Comparison of ENCODE assay signal across 8 mouse cellular contexts in genomic region chr16:49792446-49792878, GRCm38 (mm10). TPM values are rescaled to one million over a fixed set of nuclear protein-coding genes. Genes with fewer than 3 reads are reported as not detected.
DNase-seq lines count a peak whose midpoint lies in the region; ATAC-seq and TF ChIP-seq lines count a peak whose summit lies in the region.
"Had no signal": no experiment of that assay in that cellular context is flagged by ENCODE, and none has a peak within 500 bp of the region (broad histone marks: within the 10 kb centered on the region; RNA-seq: fewer than 3 reads in every experiment).

No protein-coding gene starts in this region.

- H3K9me3 ChIP-seq in stomach, embryonic 14.5 days (ENCODE audit: control insufficient read depth, low read depth, low read length), result no peaks in the 10 kb centered on the region
- H3K9me3 ChIP-seq in stomach, postnatal 0 days (ENCODE audit: control insufficient read depth, low read length), result no peaks in the 10 kb centered on the region
- H3K9me3 ChIP-seq in heart, embryonic 11.5 days (replicated peaks; ENCODE audit: control insufficient read depth, low read length), result no peaks in the 10 kb centered on the region
- no peaks in the 10 kb centered on the region for H3K9me3 ChIP-seq in liver, embryonic 12.5 days (replicated peaks)
- H3K9me3 ChIP-seq in stomach, embryonic 16.5 days (replicated peaks; ENCODE audit: control insufficient read depth, low read length), result no peaks in the 10 kb centered on the region
- H3K9me3 ChIP-seq in midbrain, embryonic 11.5 days (ENCODE audit: control insufficient read depth, low read length), result no peaks in the 10 kb centered on the region

- no peak overlapping the region for H3K4me2 ChIP-seq in stomach, embryonic 14.5 days (replicated peaks; ENCODE audit: low read depth, low read length)
- H3K4me2 ChIP-seq in stomach, postnatal 0 days (replicated peaks; ENCODE audit: low read depth), result no peak overlapping the region
- H3K4me2 ChIP-seq in heart, embryonic 11.5 days, result peak overlapping the region; percentile 47
- H3K4me2 ChIP-seq in liver, embryonic 12.5 days, result no peak overlapping the region
- no peak overlapping the region for H3K4me2 ChIP-seq in stomach, embryonic 16.5 days (ENCODE audit: low read depth, low read length)
- H3K4me2 ChIP-seq in midbrain, embryonic 11.5 days, result no peak overlapping the region

- 0 out of 2 replicates have a peak, but pooled peaks have one; percentile 33 for ATAC-seq in stomach, embryonic 14.5 days (ENCODE audit: insufficient number of reproducible peaks, insufficient read depth, low FRiP score, low read depth)
- ATAC-seq in stomach, postnatal 0 days (ENCODE audit: low FRiP score, low TSS enrichment), result no peak
- ATAC-seq in heart, embryonic 11.5 days (replicated peaks; ENCODE audit: insufficient number of reproducible peaks, low FRiP score, low TSS enrichment), result peak; percentile 31; the same call in 1 of the 2 replicates
- ATAC-seq in liver, embryonic 12.5 days, result peak; percentile 56
- peak; percentile 60 for ATAC-seq in stomach, embryonic 16.5 days (ENCODE audit: insufficient read depth, low FRiP score)
- no peak for ATAC-seq in midbrain, embryonic 11.5 days (ENCODE audit: low FRiP score)

- H3K9ac ChIP-seq in stomach, embryonic 14.5 days (replicated peaks; ENCODE audit: low read depth, low read length), result no peak overlapping the region
- no peak overlapping the region for H3K9ac ChIP-seq in stomach, postnatal 0 days (ENCODE audit: low read length)
- no peak overlapping the region for H3K9ac ChIP-seq in heart, embryonic 11.5 days (ENCODE audit: low read depth, low read length)
- peak overlapping the region; percentile 18 for H3K9ac ChIP-seq in liver, embryonic 12.5 days
- H3K9ac ChIP-seq in stomach, embryonic 16.5 days (ENCODE audit: low read length), result no peak overlapping the region
- H3K9ac ChIP-seq in midbrain, embryonic 11.5 days (ENCODE audit: low read length), result no peak overlapping the region

- no peak for DNase-seq in stomach, postnatal 0 days (ENCODE audit: low spot score)
- no peak for DNase-seq in urinary bladder, adult 18-20 months (ENCODE audit: low spot score in 2 of 2)
- no peak for DNase-seq in midbrain, embryonic 11.5 days (ENCODE audit: low spot score, missing footprints)

- H3K36me3 ChIP-seq in stomach, embryonic 14.5 days (ENCODE audit: control insufficient read depth, insufficient read depth, low read length), result no peaks in the 10 kb centered on the region
- H3K36me3 ChIP-seq in stomach, postnatal 0 days (ENCODE audit: control insufficient read depth, insufficient read depth, low read length), result no peaks in the 10 kb centered on the region
- no peaks in the 10 kb centered on the region for H3K36me3 ChIP-seq in heart, embryonic 11.5 days (ENCODE audit: control insufficient read depth, insufficient read depth, low read length)
- H3K36me3 ChIP-seq in liver, embryonic 12.5 days, result no peaks in the 10 kb centered on the region
- no peaks in the 10 kb centered on the region for H3K36me3 ChIP-seq in stomach, embryonic 16.5 days (ENCODE audit: control insufficient read depth, insufficient read depth, low read length)
- H3K36me3 ChIP-seq in midbrain, embryonic 11.5 days (ENCODE audit: control insufficient read depth, insufficient read depth, low read length), result no peaks in the 10 kb centered on the region

- TF ChIP-seq EP300 in stomach, postnatal 0 days (optimal IDR thresholded peaks at IDR 0.05), result no peak

- no peaks in the 10 kb centered on the region for H3K27me3 ChIP-seq in stomach, embryonic 14.5 days (ENCODE audit: control insufficient read depth, insufficient read depth, low read length)
- H3K27me3 ChIP-seq in stomach, postnatal 0 days (ENCODE audit: control insufficient read depth, insufficient read depth, low read length), result no peaks in the 10 kb centered on the region
- no peaks in the 10 kb centered on the region for H3K27me3 ChIP-seq in heart, embryonic 11.5 days (ENCODE audit: control insufficient read depth, insufficient read depth, low read length)
- no peaks in the 10 kb centered on the region for H3K27me3 ChIP-seq in liver, embryonic 12.5 days (replicated peaks)
- no peaks in the 10 kb centered on the region for H3K27me3 ChIP-seq in stomach, embryonic 16.5 days (ENCODE audit: control insufficient read depth, insufficient read depth, low read length)
- H3K27me3 ChIP-seq in midbrain, embryonic 11.5 days (ENCODE audit: control insufficient read depth, insufficient read depth, low read length), result no peaks in the 10 kb centered on the region

- H3K27ac ChIP-seq in stomach, embryonic 14.5 days (ENCODE audit: low read length), result no peak overlapping the region
- H3K27ac ChIP-seq in stomach, postnatal 0 days (replicated peaks), result no peak overlapping the region
- H3K27ac ChIP-seq in heart, embryonic 11.5 days (ENCODE audit: low read depth, low read length), result peak overlapping the region; percentile 62
- peak overlapping the region; percentile 78 for H3K27ac ChIP-seq in liver, embryonic 12.5 days
- H3K27ac ChIP-seq in stomach, embryonic 16.5 days (ENCODE audit: low read length), result no peak overlapping the region
- no peak overlapping the region for H3K27ac ChIP-seq in midbrain, embryonic 11.5 days (ENCODE audit: low read depth, low read length)

- no peak for TF ChIP-seq CTCF in stomach, postnatal 0 days (IDR thresholded peaks at IDR 0.05; ENCODE audit: low read depth)

- 58% methylated on average over 9 of the region's 9 CpGs for WGBS in stomach, embryonic 14.5 days
- WGBS in stomach, postnatal 0 days, result 43% methylated on average over 9 of the region's 9 CpGs
- 29% methylated on average over 9 of the region's 9 CpGs for WGBS in heart, embryonic 11.5 days (ENCODE audit: insufficient replicate concordance)
- WGBS in liver, embryonic 12.5 days (ENCODE audit: insufficient replicate concordance), result 54% methylated on average over 9 of the region's 9 CpGs
- 51% methylated on average over 9 of the region's 9 CpGs for WGBS in stomach, embryonic 16.5 days
- 87% methylated on average over 9 of the region's 9 CpGs for WGBS in midbrain, embryonic 11.5 days

- no peak overlapping the region for H3K4me3 ChIP-seq in stomach, embryonic 14.5 days (ENCODE audit: low read depth, low read length)
- no peak overlapping the region for H3K4me3 ChIP-seq in stomach, postnatal 0 days (ENCODE audit: low read depth, low read length)
- H3K4me3 ChIP-seq in heart, embryonic 11.5 days (ENCODE audit: low read depth, low read length), result no peak overlapping the region
- H3K4me3 ChIP-seq in liver, embryonic 12.5 days, result no peak overlapping the region
- H3K4me3 ChIP-seq in stomach, embryonic 16.5 days (replicated peaks; ENCODE audit: low read length), result no peak overlapping the region
- no peak overlapping the region for H3K4me3 ChIP-seq in midbrain, embryonic 11.5 days (ENCODE audit: low read depth, low read length)
- H3K4me3 ChIP-seq: erythroblast, embryonic 14.5 days had no signal

- H3K4me1 ChIP-seq in stomach, embryonic 14.5 days (ENCODE audit: control insufficient read depth, insufficient read depth, low read length), result no peaks in the 10 kb centered on the region
- no peaks in the 10 kb centered on the region for H3K4me1 ChIP-seq in stomach, postnatal 0 days (replicated peaks; ENCODE audit: control insufficient read depth, insufficient read depth)
- H3K4me1 ChIP-seq in heart, embryonic 11.5 days (ENCODE audit: control insufficient read depth, insufficient read depth, low read length), result no peaks in the 10 kb centered on the region; the same call in 1 of the 2 replicates
- peaks cover 64% of the 10 kb centered on the region for H3K4me1 ChIP-seq in liver, embryonic 12.5 days
- no peaks in the 10 kb centered on the region for H3K4me1 ChIP-seq in stomach, embryonic 16.5 days (ENCODE audit: control insufficient read depth, insufficient read depth, low read length)
- H3K4me1 ChIP-seq in midbrain, embryonic 11.5 days (ENCODE audit: control insufficient read depth, insufficient read depth, low read length), result no peaks in the 10 kb centered on the region

RNA-seq across cellular contexts. Expression of gene Cd47, which starts 7.9 kb away (rescaled TPM):
- polyA plus RNA-seq in stomach, embryonic 14.5 days (2014; fragmentation: Nextera tagmentation; extraction: Ambion mirVana), result 66.8 and 79.1 TPM in 2 replicates
- 95.2 and 100 TPM in 2 replicates for polyA plus RNA-seq in stomach, postnatal 0 days (2015; fragmentation: Nextera tagmentation; extraction: Ambion mirVana)
- polyA plus RNA-seq in heart, embryonic 11.5 days (2014; fragmentation: Nextera tagmentation; extraction: Ambion mirVana), result 55.3 and 58.5 TPM in 2 replicates
- polyA plus RNA-seq in liver, embryonic 12.5 days (2016; fragmentation: Nextera tagmentation; extraction: Ambion mirVana), result 308 and 327 TPM in 2 replicates
- polyA plus RNA-seq in stomach, embryonic 16.5 days (2015; fragmentation: Nextera tagmentation; extraction: Ambion mirVana), result 80.0 and 94.9 TPM in 2 replicates
- polyA plus RNA-seq in midbrain, embryonic 11.5 days (2014; fragmentation: Nextera tagmentation; extraction: Ambion mirVana), result 57.8 and 63.5 TPM in 2 replicates

Comparison
In these comparisons a context has a peak if more than half of its experiments do, and no peak if none do; other contexts are left out.
1. ATAC-seq: peak in stomach, embryonic 14.5 days (single experiment), heart, embryonic 11.5 days (single experiment), liver, embryonic 12.5 days (single experiment) and stomach, embryonic 16.5 days (single experiment); none in stomach, postnatal 0 days (single experiment) and midbrain, embryonic 11.5 days (single experiment).
2. H3K27ac ChIP-seq: peak in heart, embryonic 11.5 days (single experiment) and liver, embryonic 12.5 days (single experiment); none in stomach, embryonic 14.5 days (single experiment), stomach, postnatal 0 days (single experiment), stomach, embryonic 16.5 days (single experiment) and midbrain, embryonic 11.5 days (single experiment).